Mouse (Mus musculus) hindbrain, embryonic 16.5 days (tissue): ENCODE data around the gene Ap1b1. TPM values are rescaled to one million over a fixed set of nuclear protein-coding genes. Genes with fewer than 3 reads are reported as not detected.
A peak's percentile ranks its signal among the peaks of the same experiment; 100 is the strongest.

ENCODE experiments used
- ATAC-seq: fragments of 200-750 bp; cut with Nextera tagmentation; 2 replicates; pipeline ENCODE4 v1.8.0; 2017; ENCODE audit warnings: moderate TSS enrichment, moderate library complexity
- H3K27ac ChIP-seq: fragments of 300-500 bp; sonication (generic); 2 replicates; pipeline ENCODE4 v1.5.1; 2014; ENCODE audit warnings: low read depth, mild to moderate bottlenecking, control low read depth, low read length, moderate library complexity
- H3K27me3 ChIP-seq: fragments of 300-500 bp; sonication (generic); replicated peaks from 2 replicates; pipeline ENCODE4 v1.6.1; 2014; ENCODE audit warnings: low read length; ENCODE audit not compliant: control insufficient read depth, insufficient read depth
- H3K36me3 ChIP-seq: fragments of 300-500 bp; sonication (generic); 2 replicates; pipeline ENCODE4 v1.6.1; 2014; ENCODE audit warnings: mild to moderate bottlenecking, low read length, moderate library complexity, mixed read lengths; ENCODE audit not compliant: control insufficient read depth, insufficient read depth
- H3K4me1 ChIP-seq: fragments of 300-500 bp; sonication (generic); 2 replicates; pipeline ENCODE4 v1.6.1; 2014; ENCODE audit warnings: low read depth, low read length; ENCODE audit not compliant: control insufficient read depth, insufficient read depth
- H3K4me2 ChIP-seq: fragments of 300-500 bp; sonication (generic); 2 replicates; pipeline ENCODE4 v1.6.1; 2014; ENCODE audit warnings: mild to moderate bottlenecking, low read length, control low read depth, moderate library complexity
- H3K4me3 ChIP-seq: fragments of 300-500 bp; sonication (generic); 2 replicates; pipeline ENCODE4 v1.5.1; 2014; ENCODE audit warnings: mild to moderate bottlenecking, low read length, control low read depth, moderate library complexity
- H3K9ac ChIP-seq: fragments of 300-500 bp; sonication (generic); 2 replicates; pipeline ENCODE4 v1.6.1; 2014; ENCODE audit warnings: low read depth, mild to moderate bottlenecking, control low read depth, low read length, moderate library complexity
- H3K9me3 ChIP-seq: fragments of 300-500 bp; sonication (generic); 2 replicates; pipeline ENCODE4 v1.6.1; 2014; ENCODE audit warnings: mild to moderate bottlenecking, low read length, moderate library complexity; ENCODE audit not compliant: control insufficient read depth
- WGBS: fragments of 180-500 bp; shearing (Covaris S2); extraction: QIAGEN DNeasy Blood & Tissue Kit; methylation state at CpG from one replicate; pipeline ENCODE4 v1.1.7; 2014; 5-methylcytosine and 5-hydroxymethylcytosine counted together
- polyA plus RNA-seq: library from polyadenylated mRNA; unstranded; fragments of >200 nt; fragmentation: Nextera tagmentation; extraction: Ambion mirVana; gene quantifications from 2 replicates; pipeline ENCODE4 v1.2.1, GENCODE M21; 2015

Ap1b1 gene
- polyA plus RNA-seq, 1 experiment from 2014 or later = 102 TPM

GRCm38 (mm10) chr11:5060756-5061412, 74.3 kb downstream of the Ap1b1 start:
- Histone ChIP-seq H3K36me3 (0 out of 2 replicates have a peak, but pooled peaks cover 4% of the 10 kb centered on the region), H3K4me2 (peak overlapping the region; percentile 60), H3K9ac (no peak overlapping the region; the same call in 1 of the 2 replicates), H3K4me3 (peak overlapping the region; percentile 33; the same call in 1 of the 2 replicates), H3K27ac (no peak overlapping the region), H3K9me3 (no peaks in the 10 kb centered on the region), H3K4me1 (peaks cover 48% of the 10 kb centered on the region), H3K27me3 (peaks cover 54% of the 10 kb centered on the region)
- 54% methylated on average over 26 of the region's 28 CpGs for WGBS
- ATAC-seq = no peak

- no peaks in the 10 kb centered on the region for H3K9me3 ChIP-seq
- peaks cover 51% of the 10 kb centered on the region for H3K27me3 ChIP-seq
- peak overlapping the region; percentile 33 for H3K4me3 ChIP-seq
- peaks cover 48% of the 10 kb centered on the region for H3K4me1 ChIP-seq
- H3K9ac ChIP-seq = peak overlapping the region; percentile 44
- no peak overlapping the region for H3K27ac ChIP-seq
- ATAC-seq = peak; percentile 1; the same call in 1 of the 2 replicates
- 0 out of 2 replicates have a peak, but pooled peaks cover 4% of the 10 kb centered on the region for H3K36me3 ChIP-seq
- WGBS = 7% methylated on average over 60 of the region's 62 CpGs
- H3K4me2 ChIP-seq = peak overlapping the region; percentile 60
Measured at GRCm38 (mm10) chr11:5061413-5062139, 75.0 kb downstream of the Ap1b1 start.

GRCm38 (mm10) chr11:5062326-5062725, 75.7 kb downstream of the Ap1b1 start:
- Histone ChIP-seq H3K36me3 (0 out of 2 replicates have a peak, but pooled peaks cover 4% of the 10 kb centered on the region), H3K9ac (no peak overlapping the region), H3K4me1 (peaks cover 48% of the 10 kb centered on the region), H3K4me3 (peak overlapping the region; percentile 33), H3K9me3 (no peaks in the 10 kb centered on the region), H3K4me2 (peak overlapping the region; percentile 60), H3K27me3 (peaks cover 44% of the 10 kb centered on the region), H3K27ac (no peak overlapping the region)
- WGBS = 20% methylated on average over 13 of the region's 13 CpGs
- no peak for ATAC-seq

GRCm38 (mm10) chr11:5062860-5063505, 76.4 kb downstream of the Ap1b1 start:
- peaks cover 7% of the 10 kb centered on the region for H3K36me3 ChIP-seq
- no peak overlapping the region for H3K9ac ChIP-seq
- peak overlapping the region; percentile 90; the same call in 1 of the 2 replicates for H3K4me2 ChIP-seq
- H3K27ac ChIP-seq = no peak overlapping the region
- H3K9me3 ChIP-seq = no peaks in the 10 kb centered on the region
- WGBS = 66% methylated on average over 13 of the region's 13 CpGs
- peaks cover 45% of the 10 kb centered on the region for H3K4me1 ChIP-seq
- H3K4me3 ChIP-seq = 0 out of 2 replicates have a peak overlapping the region, but pooled peaks have one; percentile 6
- H3K27me3 ChIP-seq = peaks cover 43% of the 10 kb centered on the region
- no peak for ATAC-seq

- peaks cover 41% of the 10 kb centered on the region for H3K4me1 ChIP-seq
- peaks cover 41% of the 10 kb centered on the region for H3K27me3 ChIP-seq
- WGBS = 50% methylated on average over 31 of the region's 31 CpGs
Measured at GRCm38 (mm10) chr11:5063561-5064281, 77.1 kb downstream of the Ap1b1 start.

GRCm38 (mm10) chr11:5064282-5065055, 77.8 kb downstream of the Ap1b1 start:
- WGBS = 12% methylated on average over 38 of the region's 38 CpGs
- Histone ChIP-seq H3K27ac (no peak overlapping the region), H3K4me1 (peaks cover 40% of the 10 kb centered on the region), H3K9me3 (no peaks in the 10 kb centered on the region), H3K9ac (peak overlapping the region; percentile 73), H3K4me2 (peak overlapping the region; percentile 90), H3K27me3 (peaks cover 36% of the 10 kb centered on the region), H3K4me3 (peak overlapping the region; percentile 64), H3K36me3 (peaks cover 22% of the 10 kb centered on the region)
- ATAC-seq = 0 out of 2 replicates have a peak, but pooled peaks have one; percentile 0

More at GRCm38 (mm10) chr11:5063561-5064281, 77.1 kb downstream of the Ap1b1 start:
- H3K36me3 ChIP-seq = peaks cover 14% of the 10 kb centered on the region
- H3K4me3 ChIP-seq = peak overlapping the region; percentile 64
- no peak overlapping the region for H3K27ac ChIP-seq
- H3K9ac ChIP-seq = peak overlapping the region; percentile 73
- H3K9me3 ChIP-seq = no peaks in the 10 kb centered on the region
- peak overlapping the region; percentile 90 for H3K4me2 ChIP-seq
- no peak for ATAC-seq

GRCm38 (mm10) chr11:5065056-5065821, 78.6 kb downstream of the Ap1b1 start, which contains the start of gene Gas2l1:
Gas2l1 (minus strand) TSS chr11:5065327.
- Histone ChIP-seq H3K4me1 (peaks cover 37% of the 10 kb centered on the region), H3K4me3 (peak within 1 kb of the TSS; percentile 64), H3K36me3 (peaks cover 23% of the 10 kb centered on the region), H3K4me2 (peak within 1 kb of the TSS; percentile 90), H3K27me3 (peaks cover 29% of the 10 kb centered on the region), H3K9ac (peak within 1 kb of the TSS; percentile 73), H3K9me3 (no peaks in the 10 kb centered on the region), H3K27ac (peak within 1 kb of the TSS; percentile 57)
- peak; percentile 91 for ATAC-seq
- 1% methylated on average over 45 of the region's 50 CpGs for WGBS
